Mouse (Mus musculus) liver (tissue): Measurements from ENCODE around the gene Mdfi.

Experiments used
- DNase-seq: peaks from one replicate; pipeline ENCODE4 v3.0.0-alpha.2; 2020; ENCODE audit warnings: mixed read lengths

The Mdfi gene

DNA sequence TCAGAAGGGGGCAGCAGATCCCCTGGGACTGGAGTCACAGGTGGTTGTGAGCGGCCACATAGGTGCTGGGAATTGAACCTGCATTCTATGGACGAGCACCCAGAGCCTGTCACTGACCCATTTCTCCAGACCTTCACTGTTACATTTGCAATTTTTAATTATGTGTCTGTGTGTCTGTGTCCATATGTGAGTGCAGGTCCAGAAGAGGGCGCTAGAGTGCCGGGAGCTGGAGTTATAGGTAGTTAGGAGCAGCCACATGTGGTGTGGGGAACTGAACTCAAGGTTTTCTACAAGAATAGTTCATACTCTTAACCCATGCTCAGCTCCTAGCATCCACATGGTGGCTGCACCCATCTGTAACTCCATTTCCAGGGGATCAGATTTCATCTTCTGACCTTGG lies 37.5 kb downstream of the Mdfi start:
- no peak for DNase-seq

- DNase-seq, result no peak
Measured at GRCm38 (mm10) chr17:47796156-47796816, 38.2 kb downstream of the Mdfi start.

- peak; percentile 64 for DNase-seq
Measured at GRCm38 (mm10) chr17:47795446-47795845, 39.0 kb downstream of the Mdfi start.

DNA sequence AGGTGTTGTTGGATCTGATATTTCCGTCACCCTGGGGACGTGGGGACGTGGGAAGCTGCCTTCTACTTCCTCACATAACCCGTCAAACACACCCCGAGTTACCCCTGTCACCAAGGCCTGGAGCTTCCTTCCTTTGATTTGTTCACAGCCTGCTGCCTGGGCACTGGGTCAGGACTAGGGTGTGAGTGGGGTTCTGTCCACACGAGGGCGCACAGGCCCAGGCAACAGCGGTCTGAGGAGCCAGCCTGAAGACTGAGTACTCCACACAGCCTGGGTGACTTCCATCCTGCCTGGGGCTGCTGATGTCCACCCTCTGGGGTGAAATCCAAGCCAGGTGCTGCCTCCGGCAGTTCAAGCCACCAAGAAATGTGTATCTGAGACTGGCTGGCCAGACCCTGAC lies 41.1 kb downstream of the Mdfi start:
- peak; percentile 81 for DNase-seq

- peak; percentile 74 for DNase-seq
Measured at GRCm38 (mm10) chr17:47792098-47792863, 42.2 kb downstream of the Mdfi start.

DNA sequence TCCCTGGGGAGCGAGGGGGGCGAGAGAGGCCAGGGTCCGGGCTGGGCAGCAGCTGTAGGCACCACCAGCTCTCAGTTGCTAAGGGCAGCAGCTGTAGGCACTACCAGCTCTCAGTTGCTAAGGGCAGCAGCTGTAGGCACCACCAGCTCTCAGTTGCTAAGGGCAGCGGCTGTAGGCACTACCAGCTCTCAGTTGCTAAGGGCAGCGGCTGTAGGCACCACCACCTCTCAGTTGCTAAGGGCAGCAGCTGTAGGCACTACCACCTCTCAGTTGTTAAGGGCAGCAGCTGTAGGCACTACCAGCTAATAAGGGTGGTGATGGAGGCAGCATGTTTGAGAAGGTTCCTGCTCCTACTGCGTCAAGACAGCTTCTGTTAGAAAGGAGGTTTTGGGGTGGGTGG lies 45.5 kb downstream of the Mdfi start:
- no peak for DNase-seq

DNA sequence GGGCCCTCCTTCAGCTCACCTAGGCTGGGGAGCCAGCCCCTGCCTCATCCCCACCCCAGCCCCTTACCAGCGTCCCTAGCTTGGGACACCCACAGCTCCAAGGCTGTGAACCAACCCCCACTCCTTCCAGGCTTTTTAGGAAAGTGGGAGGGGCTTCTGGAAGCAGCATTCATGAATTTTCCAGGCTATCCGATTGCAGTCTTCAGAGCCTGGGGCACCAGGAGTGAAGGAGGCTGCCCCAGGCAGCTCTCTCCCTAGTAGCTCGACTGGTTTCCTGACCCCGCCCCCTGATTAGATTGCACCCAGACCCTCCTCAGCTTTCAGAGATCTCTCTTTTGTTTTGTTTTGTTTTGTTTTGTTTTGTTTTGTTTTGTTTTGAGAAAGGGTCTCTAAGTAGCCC lies 46.2 kb downstream of the Mdfi start:
- no peak for DNase-seq

- DNase-seq, result no peak
Measured at GRCm38 (mm10) chr17:47787632-47788031, 46.9 kb downstream of the Mdfi start.

- no peak for DNase-seq
Measured at GRCm38 (mm10) chr17:47784411-47784810, 50.1 kb downstream of the Mdfi start.

DNA sequence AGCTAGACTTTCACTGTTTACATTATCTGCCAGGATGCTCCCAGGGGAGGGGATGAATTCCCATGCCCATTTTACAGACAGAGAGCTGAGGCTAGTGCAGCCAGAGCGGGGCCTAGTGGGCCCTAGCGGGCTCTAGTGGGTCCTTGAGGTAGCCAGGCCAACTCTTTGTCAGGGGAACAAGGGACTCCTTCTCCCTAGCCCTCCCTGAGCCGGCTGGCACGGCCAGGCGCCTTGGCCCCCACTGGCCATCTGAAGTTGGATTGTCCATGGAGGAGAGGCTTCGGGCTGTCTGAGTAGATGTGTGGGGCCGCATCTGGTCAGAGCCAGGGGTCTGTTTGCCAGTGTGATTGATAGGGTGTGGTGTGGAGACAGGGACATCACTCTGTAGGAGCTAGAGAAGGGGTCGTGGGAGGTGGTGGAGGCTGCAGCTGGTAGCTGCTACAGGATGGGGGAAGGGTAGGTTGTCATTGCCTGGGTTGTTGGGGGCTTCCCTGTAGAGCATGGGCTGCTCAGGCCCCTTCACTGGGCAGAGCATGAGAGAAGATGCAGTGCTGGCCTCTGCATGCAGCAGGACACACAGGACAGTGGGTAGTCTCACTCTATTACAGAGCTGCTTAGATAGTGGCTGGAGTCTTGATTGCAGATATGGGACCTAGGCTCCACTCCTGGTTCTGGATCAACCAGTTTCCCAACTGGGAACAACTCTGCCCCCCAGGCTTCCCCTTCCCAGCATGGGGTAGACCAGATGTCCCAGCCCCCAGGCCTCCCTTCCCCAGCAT lies 50.9 kb downstream of the Mdfi start:
- DNase-seq, result no peak

DNA sequence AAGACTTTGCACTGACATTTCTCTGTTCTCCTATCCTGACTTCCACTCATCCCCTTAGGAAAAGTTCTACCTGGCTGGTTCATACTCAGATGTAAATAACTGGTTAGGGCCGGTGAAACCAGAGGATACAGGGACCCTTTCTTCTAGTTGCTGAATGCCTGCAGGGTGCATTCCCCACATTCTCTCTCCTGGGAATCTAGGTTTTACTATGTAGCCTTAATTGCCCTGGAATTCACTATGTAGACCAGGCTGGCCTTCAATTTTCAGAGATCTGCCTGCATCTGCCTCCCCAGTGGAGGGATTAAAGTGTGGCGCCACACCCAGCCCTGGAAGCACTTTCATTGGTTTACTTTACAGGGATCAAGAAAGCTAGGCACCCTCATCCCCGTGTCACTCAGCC lies 52.0 kb downstream of the Mdfi start:
- no peak for DNase-seq

DNA sequence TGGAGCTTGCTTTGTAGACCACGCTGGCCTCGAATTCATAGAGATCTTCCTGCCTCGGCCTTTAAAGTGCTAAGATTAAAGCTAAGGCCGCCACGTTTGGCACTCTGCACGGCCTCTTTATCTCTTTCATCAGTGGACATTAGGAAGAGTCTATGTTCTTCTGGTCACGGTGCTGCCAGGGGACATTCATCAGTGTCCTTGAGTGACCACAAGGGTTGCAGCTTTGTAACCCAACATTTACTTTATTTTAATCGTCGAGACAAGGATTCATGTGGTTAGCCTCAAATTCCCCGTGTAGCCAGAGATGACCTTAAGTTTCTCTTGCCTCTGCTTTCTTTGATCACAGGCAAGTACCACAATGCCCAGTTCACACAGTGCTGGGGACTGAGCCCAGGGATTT lies 54.0 kb downstream of the Mdfi start:
- no peak for DNase-seq

DNA sequence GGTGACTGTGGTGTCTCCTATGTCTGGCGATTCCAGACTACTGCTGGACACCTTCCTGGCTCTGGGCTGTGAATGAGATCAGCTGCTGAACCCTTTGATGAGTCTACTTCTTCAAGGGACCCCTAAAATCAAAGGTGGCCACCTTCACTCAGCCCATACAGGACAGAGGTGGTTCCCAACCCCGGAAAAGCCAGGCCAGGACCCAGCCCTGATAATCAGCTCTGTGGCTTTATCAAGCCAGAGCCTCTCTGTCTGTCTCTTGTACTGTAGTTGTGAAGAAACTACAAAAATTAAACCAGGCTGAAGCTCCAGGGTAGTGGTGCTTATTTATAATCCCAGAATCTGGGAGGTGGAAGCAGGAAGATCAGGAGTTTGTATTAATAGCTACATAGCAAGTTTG lies 57.4 kb downstream of the Mdfi start:
- peak; percentile 31 for DNase-seq

DNA sequence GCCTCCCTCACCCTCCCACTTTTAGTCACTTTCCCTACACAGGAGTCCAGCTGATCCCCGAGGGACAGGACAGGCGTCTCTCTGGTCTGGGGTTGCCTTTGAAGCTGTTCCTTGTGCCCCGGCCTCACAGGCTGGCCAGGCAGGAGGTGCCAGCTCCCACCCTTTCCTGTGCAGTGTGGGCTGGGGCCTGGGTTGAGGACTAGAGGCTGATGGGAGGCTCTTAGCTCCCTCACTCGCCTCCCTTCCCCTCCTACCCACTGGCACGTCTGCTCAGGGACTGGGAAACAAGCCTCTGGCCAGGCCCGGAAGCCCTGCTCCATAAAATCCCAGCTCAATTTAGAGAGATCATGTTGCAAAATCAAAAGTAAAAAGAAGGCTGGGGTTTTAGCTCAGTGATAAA lies 60.9 kb downstream of the Mdfi start:
- DNase-seq, result no peak

- no peak for DNase-seq
Measured at GRCm38 (mm10) chr17:47769389-47770299, 64.8 kb downstream of the Mdfi start.

GRCm38 (mm10) chr17:47768707-47769276 lies 65.7 kb downstream of the Mdfi start:
- peak; percentile 65 for DNase-seq

DNA sequence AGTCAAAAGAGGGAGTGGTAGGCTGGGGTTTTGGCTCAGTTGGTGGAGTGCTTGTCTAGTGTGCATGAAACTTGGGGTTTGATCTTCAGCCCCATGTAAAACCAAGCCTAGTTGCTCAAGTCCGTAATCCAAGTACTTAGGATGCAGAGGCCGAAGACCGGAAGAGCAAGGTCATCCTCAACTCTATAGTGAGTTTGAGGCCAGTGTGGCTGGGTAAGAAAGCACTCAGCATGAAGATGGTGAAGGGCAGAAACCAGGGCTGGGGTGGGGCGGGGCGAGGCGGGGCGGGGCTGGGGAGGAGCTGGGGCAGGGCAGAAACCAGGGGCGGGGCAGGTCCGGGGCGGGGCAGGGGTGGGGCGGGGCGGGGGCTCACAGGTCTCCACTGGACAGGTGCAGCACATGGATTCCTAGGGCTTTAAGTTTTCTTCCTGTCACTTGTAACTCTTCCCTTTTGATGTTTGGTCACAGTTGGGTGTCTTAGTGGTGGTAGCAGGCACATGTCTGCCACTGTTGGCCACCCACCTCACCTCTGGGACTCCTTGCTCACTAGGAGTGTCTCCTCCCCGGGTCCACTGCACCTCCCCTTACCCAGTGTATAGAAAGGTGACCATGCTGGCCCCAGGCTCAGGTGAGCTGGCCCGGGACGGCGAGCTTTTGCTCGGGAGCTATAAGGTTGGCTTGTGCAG lies 66.9 kb downstream of the Mdfi start:
- peak; percentile 64 for DNase-seq

- DNase-seq, result no peak
Measured at GRCm38 (mm10) chr17:47767081-47767455, 67.4 kb downstream of the Mdfi start.

DNA sequence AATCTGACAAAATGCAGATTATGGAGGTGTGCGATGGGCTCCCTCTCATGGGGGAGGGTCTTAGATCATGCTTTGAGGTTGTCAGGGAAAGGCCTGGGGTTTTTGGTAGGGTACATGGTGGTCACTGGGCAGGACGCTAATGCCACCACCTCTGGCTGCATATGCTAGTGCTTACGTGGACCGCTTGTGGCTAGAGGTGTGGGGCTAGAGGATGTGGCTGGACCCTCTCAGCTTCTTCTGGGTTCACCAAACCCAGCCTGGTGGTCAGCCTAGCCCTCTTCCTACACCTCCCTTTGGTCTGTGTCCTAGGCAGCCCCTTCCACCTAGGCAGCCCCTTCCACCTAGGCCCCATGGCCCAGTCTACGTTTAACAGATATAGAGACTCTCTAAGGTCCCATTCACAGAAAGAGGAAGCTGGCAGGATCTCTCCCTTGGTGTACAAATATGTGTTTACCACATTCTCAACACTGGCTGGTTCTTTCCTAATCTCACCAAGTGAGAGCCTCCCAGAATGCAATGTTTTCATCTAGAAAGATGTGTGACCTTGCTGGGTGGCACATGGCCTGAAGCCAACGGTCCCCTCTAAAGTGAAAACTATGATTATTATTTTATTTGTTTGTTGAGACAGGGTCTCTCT lies 68.0 kb downstream of the Mdfi start:
- DNase-seq, result no peak

GRCm38 (mm10) chr17:47765986-47766385 lies 68.5 kb downstream of the Mdfi start:
- no peak for DNase-seq
